In the genomic region with DNA sequence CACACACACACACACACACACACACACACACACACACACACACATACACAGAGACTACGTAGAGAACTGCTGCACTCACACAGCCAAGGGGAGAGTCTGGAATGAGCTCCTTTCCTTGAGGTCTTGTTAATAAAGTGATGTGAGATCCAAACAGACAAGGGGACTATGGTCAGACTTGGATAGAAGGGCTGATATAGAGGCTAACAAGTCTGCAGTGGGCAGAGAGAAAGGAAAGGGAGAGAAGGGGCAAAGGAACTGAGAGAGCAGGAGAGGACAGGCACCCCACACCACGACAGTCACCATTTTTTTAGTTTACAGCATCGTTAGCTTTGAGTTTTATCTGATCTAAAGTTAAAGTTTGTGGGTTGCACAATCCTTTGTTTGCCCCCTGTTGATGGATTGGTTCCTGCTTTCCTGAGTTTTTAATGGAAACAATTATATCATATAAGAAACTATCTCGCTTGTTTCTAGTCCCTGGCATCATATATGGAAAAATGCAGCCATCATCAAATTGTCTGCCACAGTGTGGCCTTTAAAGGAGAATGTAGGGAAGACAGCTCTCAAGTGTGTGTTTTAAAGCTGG, we compare ENCODE assay signal across 33 mouse cellular contexts. TPM values are rescaled to one million over a fixed set of nuclear protein-coding genes. Genes with fewer than 3 reads are reported as not detected.
DNase-seq lines count a peak whose midpoint lies in the region; ATAC-seq and TF ChIP-seq lines count a peak whose summit lies in the region.
"Had no signal": no experiment of that assay in that cellular context is flagged by ENCODE, and none has a peak within 500 bp of the region (broad histone marks: within the 10 kb centered on the region; RNA-seq: fewer than 3 reads in every experiment).

TSS of gene Gm17571 (minus strand) at position 51 of the 583 bp plus-strand sequence.

- H3K79me3 ChIP-seq in C2C12 (ENCODE audit: low read depth) = no peaks in the 10 kb centered on the region

- no peaks in the 10 kb centered on the region for H3K9me3 ChIP-seq in heart, embryonic 10.5 days
- H3K9me3 ChIP-seq in lung, embryonic 14.5 days (ENCODE audit: low read depth, low read length) = no peaks in the 10 kb centered on the region
- H3K9me3 ChIP-seq in lung, postnatal 0 days (ENCODE audit: low read length) = no peaks in the 10 kb centered on the region
- H3K9me3 ChIP-seq: G1E; hindbrain, embryonic 10.5 days; hindbrain, embryonic 13.5 days had no signal

- no peak within 1 kb of the TSS for H3K4me2 ChIP-seq in lung, embryonic 14.5 days
- H3K4me2 ChIP-seq in lung, postnatal 0 days (replicated peaks; ENCODE audit: low read depth, low read length) = no peak within 1 kb of the TSS
- H3K4me2 ChIP-seq: hindbrain, embryonic 13.5 days had no signal

- peaks cover 31% of the 10 kb centered on the region for H3K4me1 ChIP-seq in heart, embryonic 10.5 days
- H3K4me1 ChIP-seq in lung, embryonic 14.5 days (ENCODE audit: insufficient read depth) = peaks cover 14% of the 10 kb centered on the region
- H3K4me1 ChIP-seq in lung, postnatal 0 days (ENCODE audit: insufficient read depth, low read depth, low read length) = peaks cover 11% of the 10 kb centered on the region; the same call in 1 of the 2 replicates
- H3K4me1 ChIP-seq: hindbrain, embryonic 13.5 days had no signal

- no peak within 1 kb of the TSS for H3ac ChIP-seq in C2C12 (ENCODE audit: control insufficient read depth, insufficient read length, low read depth)

- peak; percentile 22; the same call in 1 of the 2 replicates for ATAC-seq in lung, embryonic 14.5 days (ENCODE audit: insufficient read depth)
- peak; percentile 47 for ATAC-seq in lung, postnatal 0 days
- ATAC-seq: forebrain, embryonic 14.5 days; forebrain, postnatal 0 days; hindbrain, embryonic 16.5 days; Patski had no signal

- WGBS in heart, embryonic 10.5 days = 59% methylated on average over 4 of the region's 4 CpGs
- 14% methylated on average over 4 of the region's 4 CpGs for WGBS in lung, embryonic 14.5 days
- WGBS in lung, postnatal 0 days = 24% methylated on average over 4 of the region's 4 CpGs

- H3K4me3 ChIP-seq in heart, embryonic 10.5 days = no peak within 1 kb of the TSS
- H3K4me3 ChIP-seq in lung, embryonic 14.5 days (ENCODE audit: low read depth, low read length) = no peak within 1 kb of the TSS
- H3K4me3 ChIP-seq in lung, postnatal 0 days (ENCODE audit: low read depth, low read length) = no peak within 1 kb of the TSS
- H3K4me3 ChIP-seq in C2C12 (ENCODE audit: insufficient read depth, poor library complexity, severe bottlenecking) = no peak within 1 kb of the TSS
- H3K4me3 ChIP-seq: gastrocnemius, adult 2 months; hindbrain, embryonic 10.5 days; hindbrain, embryonic 13.5 days had no signal

- H3K27me3 ChIP-seq in heart, embryonic 10.5 days (ENCODE audit: insufficient read depth, poor library complexity, severe bottlenecking) = no peaks in the 10 kb centered on the region
- H3K27me3 ChIP-seq in lung, embryonic 14.5 days (ENCODE audit: insufficient read depth, low read length) = no peaks in the 10 kb centered on the region
- no peaks in the 10 kb centered on the region for H3K27me3 ChIP-seq in lung, postnatal 0 days (replicated peaks; ENCODE audit: insufficient read depth, low read length)
- no peaks in the 10 kb centered on the region for H3K27me3 ChIP-seq in C2C12 (ENCODE audit: control insufficient read depth, insufficient read depth, insufficient read length)
- H3K27me3 ChIP-seq: CH12.LX; hindbrain, embryonic 13.5 days; Patski had no signal

- H3K27ac ChIP-seq in heart, embryonic 10.5 days = 0 out of 2 replicates have a peak within 1 kb of the TSS, but pooled peaks have one; percentile 5
- H3K27ac ChIP-seq in lung, embryonic 14.5 days (ENCODE audit: low read depth) = peak within 1 kb of the TSS; percentile 65; the same call in 1 of the 2 replicates
- peak within 1 kb of the TSS; percentile 58; the same call in 1 of the 2 replicates for H3K27ac ChIP-seq in lung, postnatal 0 days (ENCODE audit: low read length)
- H3K27ac ChIP-seq: gastrocnemius, adult 2 months; hindbrain, embryonic 10.5 days; hindbrain, embryonic 13.5 days had no signal

- no peak within 1 kb of the TSS for H3K9ac ChIP-seq in lung, embryonic 14.5 days
- H3K9ac ChIP-seq in lung, postnatal 0 days (replicated peaks; ENCODE audit: low read depth) = no peak within 1 kb of the TSS
- H3K9ac ChIP-seq: forebrain, postnatal 0 days; hindbrain, embryonic 13.5 days had no signal

- no peaks in the 10 kb centered on the region for H3K79me2 ChIP-seq in C2C12 (ENCODE audit: control insufficient read depth, insufficient read depth)

- no peak for TF ChIP-seq CTCF in lung, embryonic 14.5 days (IDR thresholded peaks at IDR 0.05; ENCODE audit: low read depth)
- TF ChIP-seq CTCF in lung, postnatal 0 days (IDR thresholded peaks at IDR 0.05) = no peak
- TF ChIP-seq CTCF in C2C12 (IDR thresholded peaks at IDR 0.05; ENCODE audit: control insufficient read depth, insufficient read depth, insufficient read length) = no peak

- TF ChIP-seq EP300 in lung, postnatal 0 days (IDR thresholded peaks at IDR 0.05) = peak; percentile 73

- no peak for DNase-seq in heart, embryonic 10.5 days (ENCODE audit: low spot score)
- DNase-seq in heart, adult 18-20 months = no peak
- DNase-seq in lung, embryonic 14.5 days = peak; percentile 54
- no peak for DNase-seq in lung, postnatal 4 days
- peak; percentile 61 for DNase-seq in lung, postnatal 0 days (ENCODE audit: low spot score)
- no peak for DNase-seq in lung, adult 18-20 months
- DNase-seq in ovary, adult 18-20 months (ENCODE audit: low spot score) = no peak
- DNase-seq: adrenal gland, postnatal 10 days; adrenal gland, postnatal 36 days; cerebellum, adult 18-20 months; cerebellum, adult 9-10 months; cerebellum, postnatal 14 days; forebrain, postnatal 0 days; gastrocnemius, adult 2 months; gastrocnemius, postnatal 14 days; heart, adult 11 months had no signal

- no peaks in the 10 kb centered on the region for H3K36me3 ChIP-seq in heart, embryonic 10.5 days
- H3K36me3 ChIP-seq in lung, embryonic 14.5 days (ENCODE audit: insufficient read depth) = no peaks in the 10 kb centered on the region
- H3K36me3 ChIP-seq in lung, postnatal 0 days (ENCODE audit: insufficient read depth, low read length) = no peaks in the 10 kb centered on the region
- no peaks in the 10 kb centered on the region for H3K36me3 ChIP-seq in C2C12 (ENCODE audit: control insufficient read depth, insufficient read depth)
- H3K36me3 ChIP-seq: G1E; hindbrain, embryonic 10.5 days; hindbrain, embryonic 13.5 days had no signal

TF ChIP-seq in C2C12, 6 proteins besides CTCF, POLR2A, EP300 and RAD21:
- TF ChIP-seq MYOD1 (IDR thresholded peaks at IDR 0.05; ENCODE audit: control insufficient read depth, insufficient read length, low read depth) = no peak
- peak; percentile 17 for TF ChIP-seq CEBPB (IDR thresholded peaks at IDR 0.05; ENCODE audit: low read depth)

RNA-seq across cellular contexts. Expression of gene Gm17571, which starts in this region (rescaled TPM):
- not detected in 2 replicates for polyA plus RNA-seq in heart, embryonic 10.5 days (2016; fragmentation: Nextera tagmentation; extraction: Ambion mirVana)
- not detected for total RNA-seq in heart, adult 18-20 months (2021)
- not detected in 2 replicates for polyA plus RNA-seq in lung, embryonic 14.5 days (2014; fragmentation: Nextera tagmentation; extraction: Ambion mirVana)
- polyA plus RNA-seq in lung, postnatal 0 days (2015; fragmentation: Nextera tagmentation; extraction: Ambion mirVana) = not detected in 2 replicates
- not detected for polyA plus RNA-seq in C2C12 (2012; fragmentation: generic; extraction: Trizol)
- total RNA-seq: adrenal gland, adult 18-20 months; adrenal gland, postnatal 10 days; adrenal gland, postnatal 36 days; CH12.LX; forebrain, postnatal 0 days; G1E; gastrocnemius, adult 2 months; gastrocnemius, postnatal 14 days; gastrocnemius, postnatal 4 days; heart, postnatal 25 days had no signal
- polyA plus RNA-seq: embryonic facial prominence, embryonic 11.5 days; embryonic facial prominence, embryonic 14.5 days; forebrain, embryonic 11.5 days; forebrain, embryonic 14.5 days; forebrain, postnatal 0 days; frontal cortex, adult 2 months; G1E; heart, embryonic 14.5 days; heart, postnatal 0 days; hindbrain, embryonic 10.5 days; hindbrain, embryonic 13.5 days; hindbrain, embryonic 16.5 days; Patski had no signal

Comparison
In these comparisons a context has a peak if more than half of its experiments do, and no peak if none do; other contexts are left out.
1. Peak in DNase-seq, ATAC-seq and H3K27ac ChIP-seq in lung, embryonic 14.5 days; RNA of the gene not detected or under 1 TPM.
2. Peak in DNase-seq, ATAC-seq and H3K27ac ChIP-seq in lung, postnatal 0 days; RNA of the gene not detected or under 1 TPM.
3. H3K27ac ChIP-seq: peak in every context shown above with its lines; median percentile 65 in lung, embryonic 14.5 days; 58 in lung, postnatal 0 days; 5 in heart, embryonic 10.5 days.